Mouse (Mus musculus) erythroblast, embryonic 14.5 days (primary cell): ENCODE data around the gene Setdb1.

Source experiments
- GATA1 ChIP-seq: IDR thresholded peaks from 2 replicates; pipeline ENCODE4 v1.6.1; 2012; ENCODE audit warnings: low read length, inconsistent platforms, mixed read lengths
- TAL1 ChIP-seq: IDR thresholded peaks from 3 replicates; pipeline ENCODE4 v1.6.1; 2012; ENCODE audit warnings: low read length, inconsistent platforms, mixed read lengths

- TF ChIP-seq TAL1 (no peak), GATA1 (no peak)
Observed at GRCm38 (mm10) chr3:95315094-95315843, 41.7 kb downstream of the Setdb1 start.
